Mouse (Mus musculus): Measurements from ENCODE around the gene Osm. TPM values are rescaled to one million over a fixed set of nuclear protein-coding genes. Genes with fewer than 3 reads are reported as not detected.

Osm gene
- polyA plus RNA-seq (2012; rRNA removed) = 0.13 and 0.26 TPM in 2 replicates

GRCm38 (mm10) chr11:4235665-4236545 lies at the start of gene Osm:
TSS of gene Osm (plus strand) at chr11:4236420.

GRCm38 (mm10) chr11:4186486-4187317 lies 49.5 kb upstream of the Osm start, which contains the start of gene Tbc1d10a:
TSS of gene Tbc1d10a (plus strand) at chr11:4186789.

GRCm38 (mm10) chr11:4217914-4218629 lies 18.1 kb upstream of the Osm start, which contains the start of gene Castor1:
TSS of gene Castor1 (plus strand) at chr11:4218225.

GRCm38 (mm10) chr11:4256846-4257607 lies 20.8 kb downstream of the Osm start, which contains the start of gene Lif:
TSS of gene Lif (plus strand) at chr11:4257557.

Other genes starting within 250 kb of the Osm start
- gene Sec14l4, start 205.0 kb upstream of the Osm start, polyA plus RNA-seq (2012; rRNA removed) = 5.1 and 5.4 TPM in 2 replicates
- gene Sec14l3, start 171.6 kb upstream of the Osm start, polyA plus RNA-seq (2012; rRNA removed) = not detected in 2 replicates
- 22.0 and 31.2 TPM in 2 replicates for gene Mtfp1, start 141.0 kb upstream of the Osm start, polyA plus RNA-seq (2012; rRNA removed)
- gene Sec14l2, start 113.0 kb upstream of the Osm start, polyA plus RNA-seq (2012; rRNA removed) = 0.34 and 0.81 TPM in 2 replicates
- gene Rnf215, start 101.2 kb upstream of the Osm start, polyA plus RNA-seq (2012; rRNA removed) = 12.9 and 13.4 TPM in 2 replicates
- 2.2 and 2.9 TPM in 2 replicates for gene Ccdc157, start 76.1 kb upstream of the Osm start, polyA plus RNA-seq (2012; rRNA removed)
- 12.3 and 12.9 TPM in 2 replicates for gene Sf3a1, start 76.1 kb upstream of the Osm start, polyA plus RNA-seq (2012; rRNA removed)
- gene Tbc1d10a, start 49.6 kb upstream of the Osm start, polyA plus RNA-seq (2012; rRNA removed) = 40.3 and 50.5 TPM in 2 replicates
- 9.6 and 11.2 TPM in 2 replicates for gene Castor1, start 18.2 kb upstream of the Osm start, polyA plus RNA-seq (2012; rRNA removed)
- gene Lif, start 21.1 kb downstream of the Osm start, polyA plus RNA-seq (2012; rRNA removed) = 0.38 and 0.77 TPM in 2 replicates
- gene Hormad2, start 204.7 kb downstream of the Osm start, polyA plus RNA-seq (2012; rRNA removed) = 0.06 TPM in 1 of 2 replicates, not detected in the other